In genomic region chr11:86375086-86375485, GRCm38 (mm10) we compare ENCODE assay signal across 33 mouse cellular contexts.
"Had no signal": no experiment of that assay in that cellular context is flagged by ENCODE, and none has a peak within 500 bp of the region (broad histone marks: within the 10 kb centered on the region; RNA-seq: fewer than 3 reads in every experiment).

No protein-coding gene starts in this region.

- H3K36me3 ChIP-seq: heart, embryonic 12.5 days; heart, embryonic 13.5 days; heart, embryonic 15.5 days; hindbrain, embryonic 10.5 days; hindbrain, embryonic 12.5 days; hindbrain, embryonic 13.5 days; hindbrain, embryonic 15.5 days; kidney, embryonic 15.5 days had no signal

- H3K9ac ChIP-seq: heart, embryonic 12.5 days; heart, embryonic 13.5 days; heart, embryonic 15.5 days; hindbrain, embryonic 12.5 days; hindbrain, embryonic 13.5 days; hindbrain, embryonic 14.5 days; hindbrain, embryonic 15.5 days; kidney, embryonic 15.5 days had no signal

- ATAC-seq: hindbrain, embryonic 16.5 days; hindbrain, postnatal 0 days; inflammation-experienced regulatory T-cells, adult 6 months; intestine, postnatal 0 days had no signal

- H3K27ac ChIP-seq: heart, adult 2 months; heart, embryonic 13.5 days; heart, embryonic 15.5 days; hindbrain, embryonic 10.5 days; hindbrain, embryonic 12.5 days; hindbrain, embryonic 13.5 days; hindbrain, embryonic 14.5 days; hindbrain, embryonic 15.5 days; hindbrain, postnatal 0 days; kidney, embryonic 15.5 days; kidney, postnatal 0 days; layer of hippocampus, adult 2 months; left cerebral cortex, adult 2 months had no signal

- H3K4me1 ChIP-seq: heart, embryonic 12.5 days; heart, embryonic 13.5 days; heart, embryonic 15.5 days; hindbrain, embryonic 10.5 days; hindbrain, embryonic 12.5 days; hindbrain, embryonic 13.5 days; hindbrain, embryonic 15.5 days had no signal

- H3K27me3 ChIP-seq: heart, embryonic 12.5 days; heart, embryonic 13.5 days; heart, embryonic 15.5 days; hindbrain, embryonic 12.5 days; hindbrain, embryonic 13.5 days; hindbrain, embryonic 15.5 days; kidney, embryonic 15.5 days had no signal

- DNase-seq: heart, adult 2 months; heart, postnatal 10 days; heart, postnatal 14 days; heart, postnatal 36 days; heart, postnatal 4 days; kidney, adult 11 months; kidney, adult 18-20 months; kidney, adult 2 months; kidney, adult 8-10 months; kidney, adult 9 months; kidney, postnatal 10 days; kidney, postnatal 14 days; kidney, postnatal 25 days; kidney, postnatal 36 days; kidney, postnatal 4 days; layer of hippocampus, adult 9-11 months; layer of hippocampus, postnatal 36 days had no signal

- H3K4me2 ChIP-seq: heart, embryonic 12.5 days; heart, embryonic 13.5 days; heart, embryonic 15.5 days; hindbrain, embryonic 12.5 days; hindbrain, embryonic 13.5 days; hindbrain, embryonic 14.5 days; hindbrain, embryonic 15.5 days; kidney, embryonic 15.5 days had no signal

- H3K9me3 ChIP-seq: heart, embryonic 12.5 days; heart, embryonic 13.5 days; heart, embryonic 15.5 days; hindbrain, embryonic 10.5 days; hindbrain, embryonic 12.5 days; hindbrain, embryonic 13.5 days; hindbrain, embryonic 15.5 days; kidney, embryonic 15.5 days had no signal

- H3K4me3 ChIP-seq: heart, adult 2 months; heart, embryonic 12.5 days; heart, embryonic 13.5 days; heart, embryonic 15.5 days; hindbrain, embryonic 10.5 days; hindbrain, embryonic 12.5 days; hindbrain, embryonic 13.5 days; hindbrain, embryonic 15.5 days; kidney, embryonic 15.5 days; layer of hippocampus, adult 2 months; left cerebral cortex, adult 2 months had no signal
